Mouse (Mus musculus) layer of hippocampus, adult 9-11 months (tissue): ENCODE data around the gene Drd4.

Experiments used
- DNase-seq: peaks from one replicate; pipeline ENCODE4 v3.0.0; 2022

Drd4 gene

DNA sequence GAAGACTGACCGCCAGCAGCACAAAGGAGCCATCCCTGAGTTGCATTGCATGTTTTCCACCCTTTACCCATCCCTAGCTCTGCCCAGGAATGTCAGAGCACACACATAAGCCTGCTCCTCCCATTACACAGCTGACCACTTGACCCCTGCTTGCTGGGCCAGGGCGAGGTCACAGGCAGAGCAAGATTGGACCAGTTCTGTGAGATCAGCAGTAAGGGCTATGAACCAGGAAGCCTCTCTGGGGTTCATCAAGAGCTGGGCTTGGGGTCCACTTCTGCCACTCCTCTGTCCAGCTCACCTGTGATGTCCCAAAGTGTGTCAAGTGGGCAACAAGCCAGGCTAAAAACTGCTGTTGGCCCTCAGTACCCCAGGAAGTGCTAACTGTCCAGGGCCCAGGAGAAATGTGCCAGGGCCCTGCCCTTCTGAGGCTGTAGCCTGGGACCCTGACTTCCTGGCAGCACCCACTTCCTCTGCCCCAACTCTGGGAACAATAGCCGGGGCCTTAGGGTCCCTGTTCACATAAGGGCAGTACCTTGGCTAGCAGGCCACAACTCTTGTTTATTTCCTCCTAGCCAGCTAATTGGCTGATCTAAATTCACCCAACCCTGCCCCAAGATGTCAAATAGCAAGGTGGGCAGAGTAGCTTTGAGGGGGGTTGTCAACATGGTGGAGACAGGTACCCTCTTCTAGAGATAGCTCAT lies 46.1 kb downstream of the Drd4 start:
- DNase-seq: no peak

- no peak for DNase-seq
Observed at GRCm38 (mm10) chr7:141338576-141339131, 46.8 kb downstream of the Drd4 start, which contains the start of gene Eps8l2. Gene Eps8l2 (plus strand): TSS chr7:141338880.

DNA sequence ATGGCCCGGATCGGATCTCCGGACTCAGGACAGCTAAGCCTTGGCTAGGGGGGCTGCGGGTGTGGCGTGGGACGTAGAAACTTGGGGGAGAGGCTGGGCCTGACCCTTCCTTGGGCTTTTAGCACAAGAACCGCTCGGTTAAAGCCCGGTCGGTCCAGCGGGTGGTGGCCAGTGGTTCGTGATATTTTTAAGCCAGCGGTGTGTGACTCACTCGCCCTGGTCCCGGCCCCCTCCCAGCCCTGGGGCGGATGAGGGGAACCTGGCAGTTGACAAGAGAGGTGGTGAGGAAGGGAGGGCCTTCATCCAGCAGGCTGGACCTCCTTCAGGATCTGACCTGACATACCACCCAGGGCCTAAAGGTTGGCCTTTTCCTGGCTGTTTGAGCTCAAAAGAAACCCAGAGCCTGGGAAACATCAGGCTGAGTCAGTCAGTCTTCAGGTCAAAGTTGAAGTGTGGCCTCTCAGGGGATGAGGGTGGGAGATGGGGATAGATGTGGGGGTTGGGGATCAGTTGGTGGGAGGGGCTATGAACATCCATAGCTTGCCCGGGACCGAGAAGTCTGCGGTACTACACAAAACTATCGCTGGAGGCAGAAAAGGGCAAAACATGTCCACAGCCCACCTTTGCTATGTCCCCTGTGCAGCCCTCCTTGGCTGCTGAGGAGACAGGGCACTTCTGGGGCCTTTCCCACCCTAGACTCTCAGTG lies 47.6 kb downstream of the Drd4 start:
- DNase-seq: no peak

GRCm38 (mm10) chr7:141340023-141340422 lies 48.2 kb downstream of the Drd4 start:
- no peak for DNase-seq

- no peak for DNase-seq
Observed at GRCm38 (mm10) chr7:141340476-141340875, 48.7 kb downstream of the Drd4 start.

- no peak for DNase-seq
Observed at GRCm38 (mm10) chr7:141341689-141342226, 50.0 kb downstream of the Drd4 start.

- no peak for DNase-seq
Observed at GRCm38 (mm10) chr7:141343230-141343629, 51.4 kb downstream of the Drd4 start.

- no peak for DNase-seq
Observed at GRCm38 (mm10) chr7:141343696-141344095, 51.9 kb downstream of the Drd4 start.

- no peak for DNase-seq
Observed at GRCm38 (mm10) chr7:141344787-141345186, 53.0 kb downstream of the Drd4 start.
